Mouse (Mus musculus): ENCODE measurements around the gene Smim13. TPM values are rescaled to one million over a fixed set of nuclear protein-coding genes. Genes with fewer than 3 reads are reported as not detected.
"Not testable (repeated sequence)": the region's sequence is repeated elsewhere in the genome, so short reads cannot be mapped to it uniquely, and the experiment has no call there.

Smim13 gene
- polyA plus RNA-seq, 1 experiment from 2014 or later: 15.4 TPM

DNA sequence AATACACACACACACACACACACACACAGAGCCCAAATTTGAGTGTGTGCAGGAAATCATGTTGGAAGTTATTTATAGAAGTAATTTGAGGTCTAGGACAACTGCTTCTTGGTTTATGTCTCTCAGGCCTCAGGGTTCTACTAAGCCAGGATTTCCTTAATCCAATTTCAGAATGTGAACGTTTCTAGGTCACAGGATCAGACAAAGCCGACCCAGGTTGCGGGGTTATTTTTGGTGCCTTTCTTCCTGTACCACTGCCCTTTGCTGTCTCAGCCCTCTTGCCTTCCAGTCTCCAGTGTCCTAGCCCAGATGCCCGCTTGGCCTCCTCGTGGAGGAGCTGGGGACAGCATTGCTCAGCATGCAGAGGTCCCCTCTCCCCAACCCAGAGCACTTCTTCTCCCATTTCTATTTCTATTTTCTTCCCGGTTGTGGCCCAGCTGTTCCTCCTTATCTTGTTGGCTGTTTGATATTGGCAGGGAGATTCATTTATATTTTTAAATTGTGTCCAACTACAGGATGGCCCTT lies 5.3 kb upstream of the Smim13 start:
- no peak; the same call in 1 of the 2 replicates for ATAC-seq (ENCODE audit: low FRiP score, low read depth)
- Histone ChIP-seq H3K36me3 (no peaks in the 10 kb centered on the region), H3K4me1 (peaks cover 6% of the 10 kb centered on the region), H3K4me2 (replicated peaks) (no peak overlapping the region), H3K9ac (no peak overlapping the region), H3K27ac (no peak overlapping the region), H3K27me3 (0 out of 2 replicates have a peak, but pooled peaks cover 2% of the 10 kb centered on the region), H3K4me3 (no peak overlapping the region), H3K9me3 (no peaks in the 10 kb centered on the region)
- 58% methylated on average over 6 of the region's 6 CpGs for WGBS

GRCm38 (mm10) chr13:41248751-41249520 lies 708 bp upstream of the Smim13 start:
- Histone ChIP-seq H3K9me3 (no peaks in the 10 kb centered on the region), H3K9ac (peak overlapping the region; percentile 66), H3K4me3 (peak overlapping the region; percentile 79), H3K36me3 (no peaks in the 10 kb centered on the region), H3K4me1 (peaks cover 14% of the 10 kb centered on the region), H3K4me2 (replicated peaks) (peak overlapping the region; percentile 77), H3K27me3 (no peaks in the 10 kb centered on the region), H3K27ac (no peak overlapping the region; the same call in 1 of the 2 replicates)
- 35% methylated on average over 12 of the region's 12 CpGs for WGBS
- ATAC-seq (ENCODE audit: low FRiP score, low read depth): 0 out of 2 replicates have a peak, but pooled peaks have one; percentile 13

DNA sequence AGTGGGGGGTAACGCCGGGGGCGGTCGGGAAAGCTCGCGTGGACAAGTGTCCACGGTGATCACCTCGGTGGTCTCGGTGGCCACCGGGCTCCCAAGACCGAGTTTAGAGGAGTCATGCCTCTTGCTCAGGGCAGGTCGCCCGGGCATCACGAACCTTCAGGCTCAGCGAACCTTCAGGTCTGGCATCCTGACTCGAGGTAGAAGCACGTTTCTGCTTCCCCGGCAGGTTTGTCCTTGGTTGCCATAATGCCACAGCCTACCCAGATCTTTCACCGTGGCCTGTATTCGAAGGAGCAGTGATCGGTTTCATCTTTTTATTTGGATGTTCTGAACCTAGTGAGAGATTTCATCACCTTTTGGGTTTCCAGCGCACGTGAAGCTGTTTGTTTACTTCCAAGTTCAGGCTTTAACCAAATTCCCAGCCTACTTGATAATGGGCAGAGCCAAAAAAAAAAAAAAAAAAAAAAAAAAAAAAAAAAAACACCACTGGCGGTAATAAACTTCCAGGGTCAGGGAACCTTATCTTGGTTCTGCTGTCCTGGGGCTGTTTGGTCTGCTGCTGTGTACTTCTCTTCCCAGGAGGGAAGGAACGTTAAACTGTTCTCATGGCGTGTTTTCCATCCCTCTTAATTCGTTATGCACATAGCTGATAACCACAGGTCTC lies 806 bp downstream of the Smim13 start:
- Histone ChIP-seq H3K27me3 (no peaks in the 10 kb centered on the region), H3K36me3 (no peaks in the 10 kb centered on the region), H3K9me3 (no peaks in the 10 kb centered on the region), H3K4me2 (replicated peaks) (peak overlapping the region; percentile 77), H3K4me1 (peaks cover 14% of the 10 kb centered on the region), H3K4me3 (peak overlapping the region; percentile 79), H3K9ac (peak overlapping the region; percentile 85), H3K27ac (no peak overlapping the region)
- ATAC-seq (ENCODE audit: low FRiP score, low read depth): no peak
- under 1% methylated on average over 27 of the region's 27 CpGs for WGBS

GRCm38 (mm10) chr13:41251232-41251631 lies 1.6 kb downstream of the Smim13 start:
- Histone ChIP-seq H3K4me1 (peaks cover 14% of the 10 kb centered on the region), H3K4me3 (peak overlapping the region; percentile 0; the same call in 1 of the 2 replicates), H3K4me2 (replicated peaks) (peak overlapping the region; percentile 77; the same call in 1 of the 2 replicates)
- not testable (repeated sequence) for H3K9me3 ChIP-seq; ATAC-seq (ENCODE audit: low FRiP score, low read depth); H3K36me3 ChIP-seq; H3K9ac ChIP-seq; H3K27ac ChIP-seq; H3K27me3 ChIP-seq
- WGBS: 85% methylated on average over 5 of the region's 5 CpGs

GRCm38 (mm10) chr13:41251667-41252066 lies 2.0 kb downstream of the Smim13 start:
- Histone ChIP-seq H3K9me3 (no peaks in the 10 kb centered on the region), H3K36me3 (no peaks in the 10 kb centered on the region), H3K4me2 (replicated peaks) (no peak overlapping the region), H3K4me3 (no peak overlapping the region), H3K9ac (no peak overlapping the region), H3K27me3 (no peaks in the 10 kb centered on the region), H3K27ac (no peak overlapping the region), H3K4me1 (peaks cover 14% of the 10 kb centered on the region)
- whole genome bisulfite sequencing: 74% methylated on average over 5 of the region's 5 CpGs
- no peak for ATAC-seq (ENCODE audit: low FRiP score, low read depth)

GRCm38 (mm10) chr13:41252141-41252540 lies 2.5 kb downstream of the Smim13 start:
- ATAC-seq (ENCODE audit: low FRiP score, low read depth): no peak
- 82% methylated on average over 6 of the region's 6 CpGs for WGBS
- H3K9ac ChIP-seq: no peak overlapping the region
- H3K9me3 ChIP-seq: no peaks in the 10 kb centered on the region
- peaks cover 14% of the 10 kb centered on the region for H3K4me1 ChIP-seq
- H3K4me3 ChIP-seq: no peak overlapping the region
- H3K27ac ChIP-seq: no peak overlapping the region
- H3K4me2 ChIP-seq (replicated peaks): no peak overlapping the region
- no peaks in the 10 kb centered on the region for H3K36me3 ChIP-seq
- H3K27me3 ChIP-seq: no peaks in the 10 kb centered on the region

GRCm38 (mm10) chr13:41252736-41253135 lies 3.1 kb downstream of the Smim13 start:
- WGBS: 93% methylated on average over 7 of the region's 7 CpGs
- no peak for ATAC-seq (ENCODE audit: low FRiP score, low read depth)
- no peak overlapping the region for H3K9ac ChIP-seq

GRCm38 (mm10) chr13:41256126-41256525 lies 6.5 kb downstream of the Smim13 start:
- Histone ChIP-seq H3K9me3 (no peaks in the 10 kb centered on the region), H3K27ac (no peak overlapping the region), H3K4me2 (replicated peaks) (no peak overlapping the region), H3K4me1 (0 out of 2 replicates have a peak, but pooled peaks cover 8% of the 10 kb centered on the region), H3K9ac (no peak overlapping the region), H3K4me3 (no peak overlapping the region), H3K36me3 (no peaks in the 10 kb centered on the region), H3K27me3 (no peaks in the 10 kb centered on the region)
- ATAC-seq (ENCODE audit: low FRiP score, low read depth): no peak
- 91% methylated on average over 5 of the region's 5 CpGs for WGBS

More at GRCm38 (mm10) chr13:41252736-41253135, 3.1 kb downstream of the Smim13 start:
- H3K27ac ChIP-seq: no peak overlapping the region
- no peak overlapping the region for H3K4me3 ChIP-seq
- H3K4me1 ChIP-seq: peaks cover 14% of the 10 kb centered on the region
- no peak overlapping the region for H3K4me2 ChIP-seq (replicated peaks)
- no peaks in the 10 kb centered on the region for H3K9me3 ChIP-seq
- no peaks in the 10 kb centered on the region for H3K36me3 ChIP-seq
- no peaks in the 10 kb centered on the region for H3K27me3 ChIP-seq

GRCm38 (mm10) chr13:41256962-41257361 lies 7.3 kb downstream of the Smim13 start:
- no peak overlapping the region for H3K4me3 ChIP-seq
- ATAC-seq (ENCODE audit: low FRiP score, low read depth): no peak
- H3K9ac ChIP-seq: no peak overlapping the region
- H3K27me3 ChIP-seq: no peaks in the 10 kb centered on the region
- no peaks in the 10 kb centered on the region for H3K9me3 ChIP-seq
- H3K27ac ChIP-seq: no peak overlapping the region
- WGBS: 93% methylated on average over 3 of the region's 3 CpGs
- no peak overlapping the region for H3K4me2 ChIP-seq (replicated peaks)
- H3K4me1 ChIP-seq: 0 out of 2 replicates have a peak, but pooled peaks cover 3% of the 10 kb centered on the region
- no peaks in the 10 kb centered on the region for H3K36me3 ChIP-seq

- Histone ChIP-seq H3K36me3 (no peaks in the 10 kb centered on the region), H3K4me3 (no peak overlapping the region), H3K27ac (no peak overlapping the region), H3K4me2 (replicated peaks) (no peak overlapping the region), H3K4me1 (no peaks in the 10 kb centered on the region), H3K9ac (no peak overlapping the region), H3K27me3 (no peaks in the 10 kb centered on the region), H3K9me3 (no peaks in the 10 kb centered on the region)
- ATAC-seq (ENCODE audit: low FRiP score, low read depth): no peak
- WGBS: 82% methylated on average over 4 of the region's 4 CpGs
Observed at GRCm38 (mm10) chr13:41257851-41258250, 8.2 kb downstream of the Smim13 start.

- H3K36me3 ChIP-seq; H3K9me3 ChIP-seq; H3K4me2 ChIP-seq (replicated peaks); H3K4me1 ChIP-seq; H3K27ac ChIP-seq; H3K9ac ChIP-seq; H3K27me3 ChIP-seq; H3K4me3 ChIP-seq; ATAC-seq (ENCODE audit: low FRiP score, low read depth): not testable (repeated sequence)
- WGBS: 93% methylated on average over 8 of the region's 8 CpGs
Observed at GRCm38 (mm10) chr13:41261617-41262016, 12.0 kb downstream of the Smim13 start.

DNA sequence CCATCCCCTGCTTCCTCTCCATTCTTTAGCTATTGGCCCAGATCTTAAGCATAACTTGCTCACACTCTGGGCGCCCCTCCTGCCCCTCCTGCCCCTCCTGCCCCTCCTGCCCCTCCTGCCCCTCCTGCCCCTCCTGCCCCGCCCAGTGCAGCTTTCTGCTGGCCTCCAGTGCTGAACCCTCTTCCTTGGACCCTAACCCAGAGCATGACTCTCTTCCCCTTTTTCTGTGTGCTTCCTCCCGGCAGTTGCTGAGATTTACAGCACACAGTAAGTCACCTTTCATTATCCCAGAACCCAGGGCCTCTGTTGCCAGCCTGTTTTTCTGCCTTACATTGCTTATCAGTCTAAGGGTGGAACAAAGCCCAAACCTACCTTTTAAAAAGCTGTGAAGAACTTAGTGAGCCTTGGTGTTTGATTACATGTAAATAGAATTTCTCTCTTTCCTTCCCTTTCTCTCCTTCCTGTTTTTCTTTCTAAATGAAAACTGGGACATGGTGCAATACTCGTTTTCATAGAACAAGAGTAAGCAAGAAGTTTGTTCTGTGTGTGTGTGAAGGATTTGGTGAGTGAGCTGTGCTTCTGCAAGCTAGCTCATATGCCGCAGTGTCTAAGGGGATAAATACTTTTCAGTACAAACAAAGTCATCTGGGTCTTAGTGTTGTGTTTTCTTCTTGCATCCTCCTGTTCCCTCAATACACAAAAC lies 13.8 kb downstream of the Smim13 start:
- Histone ChIP-seq H3K9ac (no peak overlapping the region), H3K4me1 (no peaks in the 10 kb centered on the region), H3K4me2 (replicated peaks) (no peak overlapping the region), H3K9me3 (0 out of 2 replicates have a peak, but pooled peaks cover 5% of the 10 kb centered on the region), H3K27ac (no peak overlapping the region), H3K4me3 (no peak overlapping the region), H3K36me3 (no peaks in the 10 kb centered on the region), H3K27me3 (no peaks in the 10 kb centered on the region)
- no peak for ATAC-seq (ENCODE audit: low FRiP score, low read depth)
- WGBS: 73% methylated on average over 5 of the region's 5 CpGs

All from limb, embryonic 13.5 days (tissue).